In genomic region chr13:48545476-48546281, GRCm38 (mm10) we compare ENCODE assay signal across 8 mouse cellular contexts. TPM values are rescaled to one million over a fixed set of nuclear protein-coding genes. Genes with fewer than 3 reads are reported as not detected.
DNase-seq lines count a peak whose midpoint lies in the region; ATAC-seq and TF ChIP-seq lines count a peak whose summit lies in the region.

No protein-coding gene starts in this region.

- TF ChIP-seq EP300 in heart, postnatal 0 days (IDR thresholded peaks at IDR 0.05; ENCODE audit: low read depth) = peak; percentile 97

- peaks cover 51% of the 10 kb centered on the region for H3K4me1 ChIP-seq in E14TG2a.4 (replicated peaks; ENCODE audit: low read depth, low read length)
- H3K4me1 ChIP-seq in forebrain, embryonic 12.5 days = peaks cover 23% of the 10 kb centered on the region
- peaks cover 32% of the 10 kb centered on the region for H3K4me1 ChIP-seq in heart, postnatal 0 days (ENCODE audit: control insufficient read depth, insufficient read depth)
- H3K4me1 ChIP-seq in liver, embryonic 16.5 days (ENCODE audit: control insufficient read depth, low read depth, low read length) = peaks cover 18% of the 10 kb centered on the region
- H3K4me1 ChIP-seq in neural tube, embryonic 13.5 days (replicated peaks) = peaks cover 37% of the 10 kb centered on the region
- no peaks in the 10 kb centered on the region; the same call in 1 of the 2 replicates for H3K4me1 ChIP-seq in testis, adult 2 months (ENCODE audit: control insufficient read depth, insufficient read depth, low read length)

- DNase-seq in c-Kit-positive CD71-positive TER-119-positive erythroid progenitor cells, embryonic 14.5 days (ENCODE audit: low spot score) = peak; percentile 97
- DNase-seq in heart, postnatal 0 days (ENCODE audit: low spot score) = peak; percentile 97
- peak; percentile 100 for DNase-seq in kidney, postnatal 4 days

- no peak; the same call in 1 of the 2 replicates for TF ChIP-seq POLR2A in testis, adult 2 months (IDR thresholded peaks at IDR 0.05; ENCODE audit: control insufficient read depth, low read depth, low read length)

- H3K9ac ChIP-seq in forebrain, embryonic 12.5 days = peak overlapping the region; percentile 96
- peak overlapping the region; percentile 99 for H3K9ac ChIP-seq in heart, postnatal 0 days (replicated peaks; ENCODE audit: low read depth, low read length)
- peak overlapping the region; percentile 98 for H3K9ac ChIP-seq in liver, embryonic 16.5 days (ENCODE audit: low read depth, low read length)
- peak overlapping the region; percentile 99 for H3K9ac ChIP-seq in neural tube, embryonic 13.5 days

- ATAC-seq in forebrain, embryonic 12.5 days (ENCODE audit: low FRiP score) = peak; percentile 88
- peak; percentile 86 for ATAC-seq in heart, postnatal 0 days (ENCODE audit: insufficient read depth, low read depth)
- peak; percentile 77 for ATAC-seq in liver, embryonic 16.5 days (ENCODE audit: low read depth)
- ATAC-seq in neural tube, embryonic 13.5 days (ENCODE audit: low read depth) = peak; percentile 90

- H3K27ac ChIP-seq in forebrain, embryonic 12.5 days = peak overlapping the region; percentile 99
- peak overlapping the region; percentile 100 for H3K27ac ChIP-seq in heart, postnatal 0 days (ENCODE audit: low read depth)
- peak overlapping the region; percentile 99 for H3K27ac ChIP-seq in liver, embryonic 16.5 days (ENCODE audit: low read length)
- peak overlapping the region; percentile 100 for H3K27ac ChIP-seq in neural tube, embryonic 13.5 days (replicated peaks)
- H3K27ac ChIP-seq in testis, adult 2 months (ENCODE audit: control insufficient read depth, insufficient read depth, low read depth, low read length) = peak overlapping the region; percentile 100

- H3K9me3 ChIP-seq in E14TG2a.4 (ENCODE audit: low read length) = no peaks in the 10 kb centered on the region
- H3K9me3 ChIP-seq in forebrain, embryonic 12.5 days = no peaks in the 10 kb centered on the region
- no peaks in the 10 kb centered on the region for H3K9me3 ChIP-seq in heart, postnatal 0 days (replicated peaks; ENCODE audit: control insufficient read depth, low read length)
- H3K9me3 ChIP-seq in liver, embryonic 16.5 days (replicated peaks; ENCODE audit: control insufficient read depth, low read length) = no peaks in the 10 kb centered on the region
- H3K9me3 ChIP-seq in neural tube, embryonic 13.5 days = no peaks in the 10 kb centered on the region

- H3K4me2 ChIP-seq in forebrain, embryonic 12.5 days = peak overlapping the region; percentile 74
- peak overlapping the region; percentile 64 for H3K4me2 ChIP-seq in heart, postnatal 0 days (ENCODE audit: low read depth, low read length)
- peak overlapping the region; percentile 71 for H3K4me2 ChIP-seq in liver, embryonic 16.5 days (ENCODE audit: low read depth, low read length)
- H3K4me2 ChIP-seq in neural tube, embryonic 13.5 days = peak overlapping the region; percentile 79

- WGBS in forebrain, embryonic 12.5 days = 0% methylated on average over 44 of the region's 72 CpGs
- WGBS in heart, postnatal 0 days = 0% methylated on average over 52 of the region's 72 CpGs
- under 1% methylated on average over 47 of the region's 72 CpGs for WGBS in liver, embryonic 16.5 days (ENCODE audit: insufficient replicate concordance)
- under 1% methylated on average over 60 of the region's 72 CpGs for WGBS in neural tube, embryonic 13.5 days

- peak overlapping the region; percentile 95 for H3K4me3 ChIP-seq in E14TG2a.4 (replicated peaks; ENCODE audit: low read length)
- peak overlapping the region; percentile 91 for H3K4me3 ChIP-seq in forebrain, embryonic 12.5 days (replicated peaks)
- H3K4me3 ChIP-seq in heart, postnatal 0 days (ENCODE audit: low read depth, low read length) = peak overlapping the region; percentile 98
- H3K4me3 ChIP-seq in liver, embryonic 16.5 days (ENCODE audit: low read depth, low read length) = peak overlapping the region; percentile 77
- H3K4me3 ChIP-seq in neural tube, embryonic 13.5 days = peak overlapping the region; percentile 96
- peak overlapping the region; percentile 100 for H3K4me3 ChIP-seq in testis, adult 2 months (ENCODE audit: control insufficient read depth, low read depth, low read length)

- H3K36me3 ChIP-seq in E14TG2a.4 (ENCODE audit: insufficient read depth, low read length) = peaks cover 13% of the 10 kb centered on the region; the same call in 1 of the 2 replicates
- no peaks in the 10 kb centered on the region for H3K36me3 ChIP-seq in forebrain, embryonic 12.5 days (replicated peaks)
- no peaks in the 10 kb centered on the region for H3K36me3 ChIP-seq in heart, postnatal 0 days (replicated peaks; ENCODE audit: control insufficient read depth, insufficient read depth, low read length)
- H3K36me3 ChIP-seq in liver, embryonic 16.5 days (ENCODE audit: control insufficient read depth, insufficient read depth) = no peaks in the 10 kb centered on the region
- no peaks in the 10 kb centered on the region for H3K36me3 ChIP-seq in neural tube, embryonic 13.5 days
- no peaks in the 10 kb centered on the region for H3K36me3 ChIP-seq in testis, adult 2 months (ENCODE audit: control insufficient read depth, insufficient read depth, low read length)

- no peak for TF ChIP-seq CTCF in E14TG2a.4 (conservative IDR thresholded peaks at IDR 0.05; ENCODE audit: low read length)
- no peak for TF ChIP-seq CTCF in heart, postnatal 0 days (IDR thresholded peaks at IDR 0.05; ENCODE audit: low read depth)
- TF ChIP-seq CTCF in testis, adult 2 months (IDR thresholded peaks at IDR 0.05; ENCODE audit: control insufficient read depth, insufficient read depth, insufficient replicate concordance, low read depth, low read length) = no peak

- H3K27me3 ChIP-seq in E14TG2a.4 (ENCODE audit: insufficient read depth, low read length) = 0 out of 2 replicates have a peak, but pooled peaks cover 5% of the 10 kb centered on the region
- H3K27me3 ChIP-seq in forebrain, embryonic 12.5 days = no peaks in the 10 kb centered on the region
- H3K27me3 ChIP-seq in heart, postnatal 0 days (ENCODE audit: control insufficient read depth, insufficient read depth, low read length) = no peaks in the 10 kb centered on the region
- H3K27me3 ChIP-seq in liver, embryonic 16.5 days (ENCODE audit: control insufficient read depth, insufficient read depth, low read depth, low read length) = no peaks in the 10 kb centered on the region
- no peaks in the 10 kb centered on the region for H3K27me3 ChIP-seq in neural tube, embryonic 13.5 days
- no peaks in the 10 kb centered on the region for H3K27me3 ChIP-seq in testis, adult 2 months (ENCODE audit: control insufficient read depth, insufficient read depth, low read length)

RNA-seq across cellular contexts. Expression of gene A830005F24Rik, which starts 32.3 kb away (rescaled TPM):
- polyA plus RNA-seq in forebrain, embryonic 12.5 days (2016; fragmentation: Nextera tagmentation; extraction: Ambion mirVana) = 2.9 TPM in 2 replicates
- not detected in 2 replicates for total RNA-seq in heart, postnatal 0 days (2014; rRNA removed; ENCODE audit: low replicate concordance)
- 0.20 and 0.21 TPM in 2 replicates for polyA plus RNA-seq in heart, postnatal 0 days (2015; fragmentation: Nextera tagmentation; extraction: Ambion mirVana)
- 0.22 and 0.28 TPM in 2 replicates for polyA plus RNA-seq in liver, embryonic 16.5 days (2015; fragmentation: Nextera tagmentation; extraction: Ambion mirVana)
- polyA plus RNA-seq in neural tube, embryonic 13.5 days (2015; fragmentation: Nextera tagmentation; extraction: Ambion mirVana) = 4.0 and 4.8 TPM in 2 replicates
- polyA plus RNA-seq in testis, adult 2 months (2012; rRNA removed) = 0.15 TPM in 1 of 2 replicates, not detected in the other

RNA-seq across cellular contexts. Expression of gene Zfp169, which starts 32.4 kb away (rescaled TPM):
- polyA plus RNA-seq in forebrain, embryonic 12.5 days (2016; fragmentation: Nextera tagmentation; extraction: Ambion mirVana) = 5.7 and 7.0 TPM in 2 replicates
- total RNA-seq in heart, postnatal 0 days (2014; rRNA removed; ENCODE audit: low replicate concordance) = 3.8 and 4.3 TPM in 2 replicates
- polyA plus RNA-seq in heart, postnatal 0 days (2015; fragmentation: Nextera tagmentation; extraction: Ambion mirVana) = 0.93 and 1.0 TPM in 2 replicates
- polyA plus RNA-seq in liver, embryonic 16.5 days (2015; fragmentation: Nextera tagmentation; extraction: Ambion mirVana) = 0.90 and 1.1 TPM in 2 replicates
- polyA plus RNA-seq in neural tube, embryonic 13.5 days (2015; fragmentation: Nextera tagmentation; extraction: Ambion mirVana) = 4.8 and 5.4 TPM in 2 replicates
- 11.5 and 12.1 TPM in 2 replicates for polyA plus RNA-seq in testis, adult 2 months (2012; rRNA removed)

Comparison
In these comparisons a context has a peak if more than half of its experiments do, and no peak if none do; other contexts are left out.
1. Peak in every context shown above with its lines: DNase-seq, ATAC-seq, H3K4me3 ChIP-seq and H3K27ac ChIP-seq.